Mouse (Mus musculus): ENCODE results near the gene Mast1. TPM values are rescaled to one million over a fixed set of nuclear protein-coding genes. Genes with fewer than 3 reads are reported as not detected.

Gene Mast1
- total RNA-seq, 2 experiments from 2014 or later = not detected

DNA sequence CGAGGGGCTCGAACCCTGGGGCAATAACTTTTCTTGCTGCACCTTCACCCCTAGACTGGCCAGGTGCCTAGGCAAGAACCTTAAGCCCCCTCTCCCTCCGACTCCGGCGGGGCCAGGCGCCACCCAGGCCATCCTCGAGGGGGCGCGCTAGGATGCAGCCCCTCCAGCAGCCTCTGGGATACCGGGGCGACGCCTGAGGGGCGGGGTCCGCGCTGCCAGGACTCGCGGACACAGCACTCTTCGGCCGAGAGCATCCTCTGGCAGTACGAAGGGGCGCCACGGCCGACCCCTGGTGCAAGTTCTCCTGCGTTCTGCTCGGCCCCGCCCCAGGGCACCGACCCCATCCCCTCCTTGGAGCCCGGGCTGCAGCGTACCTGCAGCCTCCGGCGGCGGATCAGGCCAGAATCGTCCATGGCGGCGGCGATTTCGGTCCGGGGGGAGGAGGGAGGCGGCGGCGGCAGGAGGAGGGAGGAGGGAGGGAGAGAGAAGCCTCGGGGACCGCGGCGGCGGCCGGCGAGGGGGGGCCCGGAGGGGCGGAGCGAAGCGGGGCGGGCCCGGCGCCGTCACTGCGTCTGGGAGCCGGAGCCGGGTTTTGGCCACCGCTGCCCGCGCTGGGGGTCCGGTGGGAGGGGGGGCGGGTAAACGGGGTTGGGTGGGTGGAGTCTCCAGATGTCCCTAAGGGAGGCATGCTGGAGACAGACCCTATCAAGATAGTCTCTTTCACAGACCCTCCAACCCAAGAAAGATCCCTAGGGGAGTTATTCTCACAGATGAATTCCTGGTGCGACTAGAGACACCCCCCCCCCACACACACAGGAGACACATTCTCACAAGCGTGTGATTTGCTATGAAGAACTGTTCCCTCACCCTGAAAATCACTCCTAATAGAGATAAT lies 8.7 kb upstream of the Mast1 start:
- no peak for ATAC-seq (replicated peaks; ENCODE audit: low FRiP score, poor library complexity, severe bottlenecking)

DNA sequence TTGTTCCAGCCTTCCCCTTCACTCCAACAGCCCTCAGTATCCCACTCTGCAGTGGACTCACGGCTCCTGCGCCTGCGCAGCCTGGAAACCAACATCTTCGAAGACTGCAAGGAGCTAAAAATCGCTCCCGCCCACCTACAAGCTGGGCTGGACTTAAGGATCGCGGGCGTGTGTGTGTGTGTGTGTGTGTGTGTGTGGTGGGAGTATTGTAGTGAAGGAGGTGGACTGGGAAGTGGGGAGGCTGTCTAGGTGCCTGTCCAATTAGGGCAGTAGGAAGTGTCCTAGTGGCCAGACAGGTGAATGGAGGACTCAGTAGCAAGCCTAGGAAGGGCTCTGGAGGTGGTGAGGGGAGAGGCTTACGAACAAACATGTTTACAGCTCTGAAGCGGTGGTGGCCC lies 8.1 kb upstream of the Mast1 start:
- no peak for ATAC-seq (replicated peaks; ENCODE audit: low FRiP score, poor library complexity, severe bottlenecking)

- peak; percentile 95 for ATAC-seq (replicated peaks; ENCODE audit: low FRiP score, poor library complexity, severe bottlenecking)
Observed at GRCm38 (mm10) chr8:84944478-84945160, 7.5 kb upstream of the Mast1 start.

GRCm38 (mm10) chr8:84943699-84944098 lies 6.5 kb upstream of the Mast1 start:
- no peak for ATAC-seq (replicated peaks; ENCODE audit: low FRiP score, poor library complexity, severe bottlenecking)

GRCm38 (mm10) chr8:84937620-84938485 lies 694 bp upstream of the Mast1 start:
- ATAC-seq (replicated peaks; ENCODE audit: low FRiP score, poor library complexity, severe bottlenecking) = no peak

DNA sequence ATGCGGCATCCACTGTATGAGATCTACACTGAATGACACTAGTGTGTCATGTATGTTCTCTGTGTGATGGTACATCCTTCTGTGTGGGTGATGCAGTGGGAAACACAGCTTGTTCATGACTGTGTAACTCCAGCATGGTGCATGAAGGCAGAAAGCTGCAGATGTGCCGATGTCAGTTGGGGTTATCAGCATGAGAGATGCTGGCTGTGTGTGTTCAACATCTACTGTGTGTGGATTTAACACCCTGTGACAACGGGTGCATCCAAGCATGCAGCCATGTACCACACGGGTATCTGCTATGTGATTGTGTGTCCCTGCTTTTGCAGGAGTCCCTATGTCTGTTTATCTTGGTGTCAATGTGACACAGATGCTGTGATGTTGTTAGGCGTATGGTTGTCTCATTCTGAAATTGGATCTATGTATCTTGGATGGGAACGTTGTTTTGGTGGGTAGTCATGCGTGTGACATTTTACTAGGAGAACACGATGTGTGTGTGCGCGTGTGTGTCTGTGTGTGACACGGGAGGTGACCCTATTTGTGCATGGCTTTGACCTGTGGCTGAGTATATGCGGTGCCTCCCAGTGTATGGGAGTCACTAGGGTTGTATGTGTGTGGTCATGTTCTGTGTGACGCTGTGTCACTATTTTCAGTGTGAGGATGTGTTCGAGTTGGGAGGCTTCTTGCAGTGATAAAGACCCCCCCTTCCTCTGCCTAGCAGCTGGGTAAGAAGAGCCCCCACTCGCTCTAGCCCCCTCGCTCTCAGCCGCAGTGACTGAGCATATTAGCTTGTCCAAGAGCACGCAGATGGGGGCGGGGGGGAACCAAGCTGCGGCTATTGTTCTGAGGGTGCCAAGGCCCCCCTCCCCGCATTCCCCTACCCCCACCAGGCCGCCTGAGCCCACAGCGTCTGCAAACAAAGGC lies 858 bp downstream of the Mast1 start:
- ATAC-seq (replicated peaks; ENCODE audit: low FRiP score, poor library complexity, severe bottlenecking) = no peak

- no peak for ATAC-seq (replicated peaks; ENCODE audit: low FRiP score, poor library complexity, severe bottlenecking)
Observed at GRCm38 (mm10) chr8:84935489-84935888, 1.7 kb downstream of the Mast1 start.

GRCm38 (mm10) chr8:84934860-84935259 lies 2.3 kb downstream of the Mast1 start:
- ATAC-seq (replicated peaks; ENCODE audit: low FRiP score, poor library complexity, severe bottlenecking) = no peak

DNA sequence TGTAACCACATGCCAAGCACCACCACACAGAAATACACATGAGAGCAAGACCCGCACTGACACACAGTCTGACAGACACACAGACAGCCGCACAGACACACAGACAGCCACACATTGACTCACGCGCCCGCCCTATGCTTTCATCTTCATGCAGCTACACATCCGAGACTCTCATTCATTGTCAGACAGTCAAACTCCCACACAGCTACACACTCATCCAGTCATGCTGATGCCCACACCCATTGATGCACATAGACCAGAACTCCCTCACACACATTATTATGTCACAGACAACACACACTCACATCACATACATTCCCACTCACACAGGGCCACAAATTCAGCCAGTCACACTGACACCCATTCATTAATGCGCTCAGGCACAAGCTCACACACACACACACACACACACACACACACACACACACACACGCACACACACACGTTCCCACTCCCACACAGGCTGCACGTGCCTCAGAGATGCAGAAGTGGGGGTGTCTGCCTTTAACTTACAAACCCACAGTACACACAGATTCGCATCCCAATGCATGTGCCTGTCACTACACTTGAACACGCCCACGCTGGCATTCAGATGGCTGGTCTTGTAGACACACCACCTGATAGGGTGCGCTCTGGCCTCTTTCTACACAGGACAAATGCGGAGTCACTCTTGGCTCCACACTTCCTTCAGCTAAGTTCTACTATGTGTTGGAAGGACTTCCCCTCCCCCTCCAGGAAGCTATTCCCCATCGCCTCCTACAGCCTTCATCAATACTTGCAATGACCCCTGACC lies 3.2 kb downstream of the Mast1 start:
- no peak for ATAC-seq (replicated peaks; ENCODE audit: low FRiP score, poor library complexity, severe bottlenecking)

- no peak for ATAC-seq (replicated peaks; ENCODE audit: low FRiP score, poor library complexity, severe bottlenecking)
Observed at GRCm38 (mm10) chr8:84930582-84930981, 6.6 kb downstream of the Mast1 start.

- ATAC-seq (replicated peaks; ENCODE audit: low FRiP score, poor library complexity, severe bottlenecking) = peak; percentile 89
Observed at GRCm38 (mm10) chr8:84928456-84929306, 8.5 kb downstream of the Mast1 start.

GRCm38 (mm10) chr8:84927513-84927912 lies 9.6 kb downstream of the Mast1 start:
- no peak for ATAC-seq (replicated peaks; ENCODE audit: low FRiP score, poor library complexity, severe bottlenecking)

DNA sequence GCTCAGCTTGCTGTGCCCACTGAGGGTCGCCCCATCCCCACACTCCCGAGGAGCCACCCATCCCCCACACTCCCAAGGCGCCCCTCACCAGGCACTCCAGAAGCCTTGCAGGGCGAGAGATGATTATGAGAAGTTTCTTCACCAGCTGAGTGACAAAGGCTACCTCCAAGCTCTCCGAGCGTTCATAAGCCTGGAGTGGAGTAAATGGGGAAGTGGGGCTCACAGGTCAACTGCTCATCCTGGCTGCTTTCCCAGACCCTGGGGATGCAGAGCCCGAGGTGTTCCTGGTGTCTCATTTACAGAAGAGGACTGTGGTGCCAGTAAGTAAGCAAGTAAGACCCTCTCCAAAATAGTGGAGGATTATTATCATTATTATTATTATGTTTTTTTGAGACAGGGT lies 11.6 kb downstream of the Mast1 start:
- no peak for ATAC-seq (replicated peaks; ENCODE audit: low FRiP score, poor library complexity, severe bottlenecking)

GRCm38 (mm10) chr8:84921596-84921995 lies 15.6 kb downstream of the Mast1 start:
- ATAC-seq (replicated peaks; ENCODE audit: low FRiP score, poor library complexity, severe bottlenecking) = no peak

- ATAC-seq (replicated peaks; ENCODE audit: low FRiP score, poor library complexity, severe bottlenecking) = no peak
Observed at GRCm38 (mm10) chr8:84918646-84919045, 18.5 kb downstream of the Mast1 start.

- ATAC-seq (replicated peaks; ENCODE audit: low FRiP score, poor library complexity, severe bottlenecking) = no peak
Observed at GRCm38 (mm10) chr8:84917781-84918180, 19.4 kb downstream of the Mast1 start.

GRCm38 (mm10) chr8:84915269-84915668 lies 21.9 kb downstream of the Mast1 start:
- ATAC-seq (replicated peaks; ENCODE audit: low FRiP score, poor library complexity, severe bottlenecking) = no peak

DNA sequence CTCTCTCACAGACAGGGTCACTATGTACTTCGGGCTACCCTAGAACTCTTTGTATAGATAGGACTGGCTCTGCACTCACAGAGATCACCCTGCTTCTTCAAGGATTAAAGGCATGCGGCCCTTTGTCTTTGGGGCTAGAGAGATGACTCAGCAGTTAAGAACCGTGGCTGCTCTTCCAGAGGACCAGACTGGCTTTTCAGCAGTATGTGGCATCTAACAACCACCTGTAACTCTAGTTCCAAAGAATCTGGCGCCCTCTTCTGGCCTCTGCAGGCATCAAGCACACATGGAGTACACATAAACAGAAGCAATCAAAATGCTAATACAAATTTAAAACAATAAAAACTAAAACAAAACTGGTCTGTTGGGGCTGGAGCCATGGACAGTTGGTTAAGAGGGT lies 23.2 kb downstream of the Mast1 start:
- peak; percentile 39 for ATAC-seq (replicated peaks; ENCODE audit: low FRiP score, poor library complexity, severe bottlenecking)

Data from erythroid progenitor cell, adult 5-6 weeks (primary cell).